ENCODE assay signal across 8 mouse cellular contexts in the genomic region with DNA sequence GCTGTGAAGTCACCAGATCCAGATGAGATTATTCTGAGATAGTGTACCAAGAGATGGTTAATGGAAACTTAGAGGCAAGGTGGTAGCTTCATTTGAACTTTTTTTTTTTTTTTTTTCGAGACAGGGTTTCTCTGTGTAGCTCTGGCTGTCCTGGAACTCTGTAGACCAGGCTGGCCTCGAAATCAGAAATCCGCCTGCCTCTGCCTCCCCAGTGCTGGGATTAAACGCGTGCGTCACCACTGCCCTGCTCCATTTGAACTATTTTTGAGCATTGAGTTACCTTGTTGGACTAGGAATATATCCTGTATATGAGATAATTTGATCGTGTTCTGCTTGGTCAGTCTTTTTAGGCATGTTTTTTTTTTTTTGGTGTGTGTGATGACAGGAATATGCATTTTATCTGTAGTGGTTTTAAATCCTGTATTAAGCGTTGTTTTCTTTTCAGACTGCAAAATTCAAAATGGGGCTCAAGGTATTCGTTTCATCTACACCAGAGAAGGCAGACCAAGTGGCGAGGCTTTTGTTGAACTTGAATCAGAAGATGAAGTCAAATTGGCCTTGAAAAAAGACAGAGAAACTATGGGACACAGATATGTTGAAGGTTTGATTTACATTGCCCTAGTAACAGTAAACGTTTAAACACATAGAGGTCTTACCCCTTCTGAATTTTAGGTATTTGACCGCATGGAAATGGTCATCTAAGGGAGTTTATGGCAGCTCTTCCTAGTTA. TPM values are rescaled to one million over a fixed set of nuclear protein-coding genes. Genes with fewer than 3 reads are reported as not detected.
DNase-seq lines count a peak whose midpoint lies in the region; ATAC-seq and TF ChIP-seq lines count a peak whose summit lies in the region.

No protein-coding gene starts in this region.

- H3K36me3 ChIP-seq in thymus, adult 2 months (ENCODE audit: control insufficient read depth, insufficient read depth, low read length), result peaks cover 39% of the 10 kb centered on the region
- peaks cover 31% of the 10 kb centered on the region for H3K36me3 ChIP-seq in liver, embryonic 13.5 days

- peak overlapping the region; percentile 97 for H3K4me2 ChIP-seq in liver, embryonic 13.5 days

- no peak for TF ChIP-seq CTCF in gastrocnemius, adult 2 months (IDR thresholded peaks at IDR 0.05)
- no peak for TF ChIP-seq CTCF in thymus, adult 2 months (IDR thresholded peaks at IDR 0.05; ENCODE audit: borderline replicate concordance, control insufficient read depth, extremely low read depth, insufficient read depth, low read length, poor library complexity)

- no peak for TF ChIP-seq POLR2A in thymus, adult 2 months (IDR thresholded peaks at IDR 0.05; ENCODE audit: control insufficient read depth, extremely low read depth, insufficient read depth, low read length, poor library complexity)

- peaks cover 4% of the 10 kb centered on the region for H3K4me1 ChIP-seq in thymus, adult 2 months (replicated peaks; ENCODE audit: control insufficient read depth, insufficient read depth, low read length)
- peaks cover 34% of the 10 kb centered on the region for H3K4me1 ChIP-seq in liver, embryonic 13.5 days (replicated peaks)

- H3K9ac ChIP-seq in liver, embryonic 13.5 days, result peak overlapping the region; percentile 96

- peak overlapping the region; percentile 99 for H3K27ac ChIP-seq in gastrocnemius, adult 2 months
- no peak overlapping the region for H3K27ac ChIP-seq in thymus, adult 2 months (ENCODE audit: control insufficient read depth, insufficient read depth, low read length)
- peak overlapping the region; percentile 99; the same call in 1 of the 2 replicates for H3K27ac ChIP-seq in liver, embryonic 13.5 days

- intact Hi-C loops in gastrocnemius, adult 2 months (cut with DNase I), result loop anchor here (5.0 kb wide), 1 partner anchor 52 kb away; a partner anchor contains a TSS

- no peaks in the 10 kb centered on the region for H3K9me3 ChIP-seq in liver, embryonic 13.5 days (replicated peaks)

- WGBS in thymus, adult 2 months, result 50% methylated on average over 12 of the region's 12 CpGs
- 46% methylated on average over 12 of the region's 12 CpGs for WGBS in liver, embryonic 13.5 days (ENCODE audit: insufficient replicate concordance)

- H3K4me3 ChIP-seq in gastrocnemius, adult 2 months, result peak overlapping the region; percentile 94
- H3K4me3 ChIP-seq in thymus, adult 2 months (ENCODE audit: control insufficient read depth, insufficient read depth, low read length), result peak overlapping the region; percentile 90; the same call in 1 of the 2 replicates
- H3K4me3 ChIP-seq in liver, embryonic 13.5 days (replicated peaks), result peak overlapping the region; percentile 97

- DNase-seq in gastrocnemius, adult 2 months, result peak; percentile 8
- no peak for DNase-seq in gastrocnemius, adult 8-10 months (ENCODE audit: low spot score in 2 of 2)
- no peak for DNase-seq in thymus, adult 2 months
- no peak for DNase-seq in thymus, postnatal 14 days
- DNase-seq in liver, embryonic 13.5 days, result no peak
- DNase-seq in testis, postnatal 10 days (ENCODE audit: low spot score), result peak; percentile 30
- no peak for DNase-seq in spleen, postnatal 14 days (ENCODE audit: low spot score in 2 of 2)

- H3K27me3 ChIP-seq in thymus, adult 2 months (ENCODE audit: control insufficient read depth, insufficient read depth, low read length), result no peaks in the 10 kb centered on the region
- H3K27me3 ChIP-seq in liver, embryonic 13.5 days, result no peaks in the 10 kb centered on the region

- ATAC-seq in liver, embryonic 13.5 days (ENCODE audit: low read depth), result no peak
- no peak for ATAC-seq in inflammation-experienced regulatory T-cells, adult 6 months

RNA-seq across cellular contexts. Expression of a gene that starts 2.4 kb away (rescaled TPM):
- total RNA-seq in gastrocnemius, adult 2 months (2021), result 100 to 1,000 TPM; 109 to 114 TPM
- total RNA-seq in gastrocnemius, adult 8-10 months (2022), result 10 to 100 TPM; 63.8 to 91.3 (median 74.6) TPM
- 147 and 164 TPM in 2 replicates for polyA plus RNA-seq in thymus, adult 2 months (2012; rRNA removed)
- polyA plus RNA-seq in liver, embryonic 13.5 days (2015; fragmentation: Nextera tagmentation; extraction: Ambion mirVana), result 124 and 144 TPM in 2 replicates
- 100 to 1,000 TPM; 155 to 240 (median 214) TPM for polyA plus RNA-seq in inflammation-experienced regulatory T-cells, adult 6 months (2017; shearing (Covaris generic))

RNA-seq across cellular contexts. Expression of a gene that starts 24.9 kb away (rescaled TPM):
- not detected for total RNA-seq in gastrocnemius, adult 2 months (2021)
- total RNA-seq in gastrocnemius, adult 8-10 months (2022), result not detected
- 0.16 TPM in 1 of 2 replicates, not detected in the other for polyA plus RNA-seq in thymus, adult 2 months (2012; rRNA removed)
- polyA plus RNA-seq in liver, embryonic 13.5 days (2015; fragmentation: Nextera tagmentation; extraction: Ambion mirVana), result not detected in 2 replicates
- not detected for polyA plus RNA-seq in inflammation-experienced regulatory T-cells, adult 6 months (2017; shearing (Covaris generic))

RNA-seq across cellular contexts. Expression of a gene that starts 51.7 kb away (rescaled TPM):
- total RNA-seq in gastrocnemius, adult 2 months (2021), result 10 to 100 TPM; 24.3 to 27.0 TPM
- total RNA-seq in gastrocnemius, adult 8-10 months (2022), result 10 to 100 TPM; 21.2 to 24.9 (median 22.0) TPM
- polyA plus RNA-seq in thymus, adult 2 months (2012; rRNA removed), result 9.5 and 10.7 TPM in 2 replicates
- polyA plus RNA-seq in liver, embryonic 13.5 days (2015; fragmentation: Nextera tagmentation; extraction: Ambion mirVana), result 8.2 and 9.8 TPM in 2 replicates
- polyA plus RNA-seq in inflammation-experienced regulatory T-cells, adult 6 months (2017; shearing (Covaris generic)), result 10 to 100 TPM in 2 of 3 experiments, 1 to 10 TPM in 1; 7.8 to 13.4 (median 12.2) TPM

RNA-seq across cellular contexts. Expression of a gene that starts 53.7 kb away (rescaled TPM):
- total RNA-seq in gastrocnemius, adult 2 months (2021), result 100 to 1,000 TPM in 1 of 2 experiments, 10 to 100 TPM in 1; 94.2 to 123 TPM
- total RNA-seq in gastrocnemius, adult 8-10 months (2022), result 100 to 1,000 TPM; 104 to 122 (median 111) TPM
- 43.1 and 44.3 TPM in 2 replicates for polyA plus RNA-seq in thymus, adult 2 months (2012; rRNA removed)
- polyA plus RNA-seq in liver, embryonic 13.5 days (2015; fragmentation: Nextera tagmentation; extraction: Ambion mirVana), result 213 and 261 TPM in 2 replicates
- polyA plus RNA-seq in inflammation-experienced regulatory T-cells, adult 6 months (2017; shearing (Covaris generic)), result 100 to 1,000 TPM; 189 to 258 (median 196) TPM

Comparison
In these comparisons a context has a peak if more than half of its experiments do, and no peak if none do; other contexts are left out.
1. DNase-seq: peak in gastrocnemius, adult 2 months (single experiment) and testis, postnatal 10 days (single experiment); none in gastrocnemius, adult 8-10 months (0 of 2), thymus, adult 2 months (single experiment), thymus, postnatal 14 days (single experiment), liver, embryonic 13.5 days (single experiment) and spleen, postnatal 14 days (0 of 2).
2. Peak in every context shown above with its lines, with median percentiles within 50 percentile points of each other: H3K4me3 ChIP-seq.